Mouse (Mus musculus) midbrain, embryonic 12.5 days (tissue): ENCODE data around the gene Pdzd2. TPM values are rescaled to one million over a fixed set of nuclear protein-coding genes. Genes with fewer than 3 reads are reported as not detected.
A peak's percentile ranks its signal among the peaks of the same experiment; 100 is the strongest.

ENCODE experiments used
- ATAC-seq: fragments of 200-750 bp; cut with Nextera tagmentation; 2 replicates; pipeline ENCODE4 v1.8.0; 2017; ENCODE audit warnings: low read depth, moderate TSS enrichment, moderate library complexity; ENCODE audit not compliant: low FRiP score
- H3K27ac ChIP-seq: fragments of 300-500 bp; sonication (generic); replicated peaks from 2 replicates; pipeline ENCODE4 v1.5.1; 2016; ENCODE audit warnings: mild to moderate bottlenecking
- H3K27me3 ChIP-seq: fragments of 300-500 bp; sonication (generic); 2 replicates; pipeline ENCODE4 v1.6.1; 2016; ENCODE audit warnings: mild to moderate bottlenecking
- H3K36me3 ChIP-seq: fragments of 300-500 bp; sonication (generic); 2 replicates; pipeline ENCODE4 v1.6.1; 2016
- H3K4me1 ChIP-seq: fragments of 300-500 bp; sonication (generic); 2 replicates; pipeline ENCODE4 v1.6.1; 2016
- H3K4me2 ChIP-seq: fragments of 300-500 bp; sonication (generic); replicated peaks from 2 replicates; pipeline ENCODE4 v1.6.1; 2016; ENCODE audit warnings: mild to moderate bottlenecking, moderate library complexity
- H3K4me3 ChIP-seq: fragments of 300-500 bp; sonication (generic); 2 replicates; pipeline ENCODE4 v1.5.1; 2016; ENCODE audit warnings: mild to moderate bottlenecking
- H3K9ac ChIP-seq: fragments of 300-500 bp; sonication (generic); replicated peaks from 2 replicates; pipeline ENCODE4 v1.6.1; 2016; ENCODE audit warnings: mild to moderate bottlenecking, moderate library complexity
- H3K9me3 ChIP-seq: fragments of 300-500 bp; sonication (generic); 2 replicates; pipeline ENCODE4 v1.6.1; 2016; ENCODE audit warnings: mild to moderate bottlenecking
- WGBS: fragments of 180-500 bp; shearing (Covaris S2); methylation state at CpG from one replicate; pipeline ENCODE4 v1.1.7; 2016; 5-methylcytosine and 5-hydroxymethylcytosine counted together
- polyA plus RNA-seq: library from polyadenylated mRNA; unstranded; fragments of >200 nt; fragmentation: Nextera tagmentation; extraction: Ambion mirVana; gene quantifications from 2 replicates; pipeline ENCODE4 v1.2.1, GENCODE M21; 2016

Gene Pdzd2
- polyA plus RNA-seq, 1 experiment from 2014 or later, result 9.5 TPM

- H3K27ac ChIP-seq, result no peak overlapping the region
- H3K4me1 ChIP-seq, result no peaks in the 10 kb centered on the region
- H3K9ac ChIP-seq, result no peak overlapping the region
- H3K4me3 ChIP-seq, result no peak overlapping the region
- ATAC-seq, result no peak
- H3K4me2 ChIP-seq, result no peak overlapping the region
- WGBS, result 81% methylated on average over 5 of the region's 5 CpGs
- no peaks in the 10 kb centered on the region for H3K36me3 ChIP-seq
- H3K27me3 ChIP-seq, result no peaks in the 10 kb centered on the region; the same call in 1 of the 2 replicates
- no peaks in the 10 kb centered on the region for H3K9me3 ChIP-seq
These were observed 18.7 kb upstream of the Pdzd2 start for GRCm38 (mm10) chr15:12758461-12758860.

GRCm38 (mm10) chr15:12757757-12758156 is 18.0 kb upstream of the Pdzd2 start:
- no peak overlapping the region for H3K4me2 ChIP-seq
- WGBS, result 94% methylated on average over 1 of the region's 1 CpGs
- no peak for ATAC-seq

GRCm38 (mm10) chr15:12753201-12753600 is 13.5 kb upstream of the Pdzd2 start:
- H3K27me3 ChIP-seq, result no peaks in the 10 kb centered on the region
- H3K4me1 ChIP-seq, result no peaks in the 10 kb centered on the region
- ATAC-seq, result no peak
- H3K4me3 ChIP-seq, result no peak overlapping the region
- no peaks in the 10 kb centered on the region for H3K36me3 ChIP-seq
- H3K9me3 ChIP-seq, result no peaks in the 10 kb centered on the region
- no peak overlapping the region for H3K27ac ChIP-seq
- no peak overlapping the region for H3K9ac ChIP-seq
- WGBS, result 80% methylated on average over 4 of the region's 4 CpGs
- H3K4me2 ChIP-seq, result no peak overlapping the region

More at GRCm38 (mm10) chr15:12757757-12758156, 18.0 kb upstream of the Pdzd2 start:
- H3K27me3 ChIP-seq, result no peaks in the 10 kb centered on the region; the same call in 1 of the 2 replicates
- no peak overlapping the region for H3K4me3 ChIP-seq
- H3K9me3 ChIP-seq, result no peaks in the 10 kb centered on the region
- H3K36me3 ChIP-seq, result no peaks in the 10 kb centered on the region
- H3K4me1 ChIP-seq, result no peaks in the 10 kb centered on the region
- no peak overlapping the region for H3K9ac ChIP-seq
- H3K27ac ChIP-seq, result no peak overlapping the region

- ATAC-seq, result no peak
- WGBS, result 91% methylated on average over 8 of the region's 8 CpGs
- no peaks in the 10 kb centered on the region for H3K36me3 ChIP-seq
These were observed 11.2 kb upstream of the Pdzd2 start for GRCm38 (mm10) chr15:12750963-12751362.

GRCm38 (mm10) chr15:12749549-12750301 is 10.0 kb upstream of the Pdzd2 start:
- no peak for ATAC-seq
- Histone ChIP-seq H3K36me3 (no peaks in the 10 kb centered on the region), H3K4me1 (no peaks in the 10 kb centered on the region), H3K4me3 (no peak overlapping the region), H3K9me3 (0 out of 2 replicates have a peak, but pooled peaks cover 2% of the 10 kb centered on the region), H3K9ac (no peak overlapping the region), H3K27me3 (no peaks in the 10 kb centered on the region), H3K4me2 (no peak overlapping the region), H3K27ac (no peak overlapping the region)
- WGBS, result 86% methylated on average over 11 of the region's 11 CpGs

More at GRCm38 (mm10) chr15:12750963-12751362, 11.2 kb upstream of the Pdzd2 start:
- Histone ChIP-seq H3K27me3 (no peaks in the 10 kb centered on the region), H3K9me3 (0 out of 2 replicates have a peak, but pooled peaks cover 2% of the 10 kb centered on the region), H3K4me1 (no peaks in the 10 kb centered on the region), H3K4me3 (no peak overlapping the region), H3K4me2 (no peak overlapping the region), H3K9ac (no peak overlapping the region), H3K27ac (no peak overlapping the region)

GRCm38 (mm10) chr15:12742117-12742906 is 2.6 kb upstream of the Pdzd2 start:
- Histone ChIP-seq H3K9ac (no peak overlapping the region), H3K4me3 (no peak overlapping the region), H3K36me3 (no peaks in the 10 kb centered on the region), H3K4me2 (no peak overlapping the region), H3K4me1 (0 out of 2 replicates have a peak, but pooled peaks cover 11% of the 10 kb centered on the region), H3K27ac (no peak overlapping the region), H3K9me3 (0 out of 2 replicates have a peak, but pooled peaks cover 2% of the 10 kb centered on the region), H3K27me3 (peaks cover 27% of the 10 kb centered on the region)
- no peak for ATAC-seq
- WGBS, result 89% methylated on average over 6 of the region's 6 CpGs

- Histone ChIP-seq H3K36me3 (no peaks in the 10 kb centered on the region), H3K9me3 (no peaks in the 10 kb centered on the region), H3K4me3 (peak overlapping the region; percentile 69), H3K4me1 (0 out of 2 replicates have a peak, but pooled peaks cover 11% of the 10 kb centered on the region), H3K4me2 (peak overlapping the region; percentile 90), H3K27me3 (peaks cover 39% of the 10 kb centered on the region), H3K9ac (peak overlapping the region; percentile 63; the same call in 1 of the 2 replicates), H3K27ac (no peak overlapping the region)
- ATAC-seq, result no peak
- WGBS, result 31% methylated on average over 10 of the region's 10 CpGs
These were observed 1.2 kb downstream of the Pdzd2 start for GRCm38 (mm10) chr15:12738301-12739093.

- WGBS, result 52% methylated on average over 2 of the region's 2 CpGs
These were observed 4.5 kb downstream of the Pdzd2 start for GRCm38 (mm10) chr15:12735208-12735607.

GRCm38 (mm10) chr15:12734221-12734620 is 5.5 kb downstream of the Pdzd2 start:
- no peak for ATAC-seq
- peaks cover 30% of the 10 kb centered on the region for H3K27me3 ChIP-seq
- H3K27ac ChIP-seq, result no peak overlapping the region
- no peak overlapping the region for H3K4me2 ChIP-seq
- 69% methylated on average over 4 of the region's 4 CpGs for WGBS
- H3K36me3 ChIP-seq, result no peaks in the 10 kb centered on the region
- H3K4me3 ChIP-seq, result no peak overlapping the region
- H3K9ac ChIP-seq, result no peak overlapping the region
- 0 out of 2 replicates have a peak, but pooled peaks cover 4% of the 10 kb centered on the region for H3K4me1 ChIP-seq
- no peaks in the 10 kb centered on the region for H3K9me3 ChIP-seq

More at GRCm38 (mm10) chr15:12735208-12735607, 4.5 kb downstream of the Pdzd2 start:
- H3K4me2 ChIP-seq, result no peak overlapping the region
- no peaks in the 10 kb centered on the region for H3K36me3 ChIP-seq
- no peak overlapping the region for H3K9ac ChIP-seq
- peaks cover 31% of the 10 kb centered on the region for H3K27me3 ChIP-seq
- ATAC-seq, result no peak
- no peak overlapping the region for H3K27ac ChIP-seq
- 0 out of 2 replicates have a peak, but pooled peaks cover 6% of the 10 kb centered on the region for H3K4me1 ChIP-seq
- no peaks in the 10 kb centered on the region for H3K9me3 ChIP-seq
- H3K4me3 ChIP-seq, result no peak overlapping the region

GRCm38 (mm10) chr15:12732613-12733012 is 7.1 kb downstream of the Pdzd2 start:
- Histone ChIP-seq H3K4me2 (no peak overlapping the region), H3K9me3 (no peaks in the 10 kb centered on the region), H3K9ac (no peak overlapping the region), H3K36me3 (no peaks in the 10 kb centered on the region), H3K27me3 (peaks cover 15% of the 10 kb centered on the region), H3K27ac (no peak overlapping the region), H3K4me1 (no peaks in the 10 kb centered on the region), H3K4me3 (no peak overlapping the region)
- no peak for ATAC-seq
- WGBS, result 85% methylated on average over 11 of the region's 11 CpGs

- H3K9me3 ChIP-seq, result no peaks in the 10 kb centered on the region
- no peak overlapping the region for H3K4me2 ChIP-seq
- no peak for ATAC-seq
- H3K27me3 ChIP-seq, result no peaks in the 10 kb centered on the region
- H3K36me3 ChIP-seq, result no peaks in the 10 kb centered on the region
- 90% methylated on average over 4 of the region's 4 CpGs for WGBS
- no peak overlapping the region for H3K9ac ChIP-seq
- H3K27ac ChIP-seq, result no peak overlapping the region
- H3K4me3 ChIP-seq, result no peak overlapping the region
- H3K4me1 ChIP-seq, result no peaks in the 10 kb centered on the region
These were observed 11.3 kb downstream of the Pdzd2 start for GRCm38 (mm10) chr15:12728381-12728780.
